Mouse (Mus musculus): ENCODE measurements around the gene Tspoap1.

DNA sequence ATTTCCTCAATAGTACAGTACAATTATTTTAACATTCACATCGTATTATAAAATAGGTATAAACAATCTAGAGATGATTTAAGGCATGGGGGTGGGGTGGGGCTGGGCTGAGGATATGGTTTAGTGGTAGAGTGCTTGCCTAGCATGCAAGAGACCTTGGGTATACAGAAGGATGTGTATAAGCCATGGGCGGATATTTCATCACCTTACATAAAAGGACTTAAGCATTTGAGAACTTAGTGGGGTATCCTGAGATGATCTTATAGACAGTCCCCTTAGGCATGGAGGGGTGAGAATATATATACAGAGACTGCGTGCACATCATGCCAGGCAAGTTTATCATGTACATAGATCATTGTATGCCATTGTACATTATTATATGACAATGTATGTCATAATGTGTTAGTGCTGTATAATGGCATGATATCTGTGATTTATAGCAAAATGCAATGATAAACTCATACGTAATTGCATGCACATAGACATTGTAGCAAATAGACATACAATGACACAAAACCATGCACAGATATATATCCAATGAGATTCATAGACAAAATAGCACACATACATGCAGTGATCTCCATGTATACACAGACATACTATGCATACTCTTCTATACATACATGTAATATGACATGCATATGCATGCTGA lies 1.3 kb upstream of the Tspoap1 start:
- TF ChIP-seq EP300 (IDR thresholded peaks at IDR 0.05; ENCODE audit: low read depth) (peak; percentile 37; the same call in 1 of the 2 replicates), CTCF (IDR thresholded peaks at IDR 0.05; ENCODE audit: low read depth) (no peak)

Data from liver, postnatal 0 days (tissue).